Mouse (Mus musculus): ENCODE measurements at regions not wholly inside any gene's neighbourhood (a gene's known extent, or its start where the extent isn't known, plus 50 kb on each side); places are given as distances from the start of the nearest gene placed in this dataset.
A peak's percentile ranks its signal among the peaks of the same experiment; 100 is the strongest.
"Not testable (repeated sequence)": the region's sequence is repeated elsewhere in the genome, so short reads cannot be mapped to it uniquely, and the experiment has no call there.

DNA sequence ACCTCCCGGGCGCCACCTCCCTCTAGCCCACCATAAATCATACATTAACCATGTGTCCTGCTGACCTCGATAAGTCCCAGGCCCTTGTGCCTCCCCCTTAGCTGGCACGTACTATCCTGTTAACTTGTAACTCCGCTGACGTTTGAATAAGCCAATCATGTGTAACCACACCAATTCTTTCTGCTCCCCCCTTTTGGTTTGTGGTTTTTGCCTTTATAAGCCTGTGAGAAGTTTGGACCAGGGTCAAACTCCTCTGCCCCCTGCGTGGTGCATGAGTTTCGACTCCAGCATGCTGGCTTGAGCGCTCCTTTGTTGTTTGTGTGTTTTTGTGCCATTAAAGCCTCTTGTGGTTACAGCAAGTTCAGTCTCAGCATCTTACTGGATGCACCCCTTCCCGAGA is 138.4 kb upstream of the Samt2 start:
- DNase-seq (ENCODE audit: low spot score); H3K4me3 ChIP-seq; H3K27ac ChIP-seq; H3K4me1 ChIP-seq; H3K27me3 ChIP-seq (ENCODE audit: low read depth, poor library complexity, severe bottlenecking); H3K9me3 ChIP-seq (replicated peaks); H3K36me3 ChIP-seq: not testable (repeated sequence)
- WGBS: 84% methylated on average over 10 of the region's 10 CpGs

DNA sequence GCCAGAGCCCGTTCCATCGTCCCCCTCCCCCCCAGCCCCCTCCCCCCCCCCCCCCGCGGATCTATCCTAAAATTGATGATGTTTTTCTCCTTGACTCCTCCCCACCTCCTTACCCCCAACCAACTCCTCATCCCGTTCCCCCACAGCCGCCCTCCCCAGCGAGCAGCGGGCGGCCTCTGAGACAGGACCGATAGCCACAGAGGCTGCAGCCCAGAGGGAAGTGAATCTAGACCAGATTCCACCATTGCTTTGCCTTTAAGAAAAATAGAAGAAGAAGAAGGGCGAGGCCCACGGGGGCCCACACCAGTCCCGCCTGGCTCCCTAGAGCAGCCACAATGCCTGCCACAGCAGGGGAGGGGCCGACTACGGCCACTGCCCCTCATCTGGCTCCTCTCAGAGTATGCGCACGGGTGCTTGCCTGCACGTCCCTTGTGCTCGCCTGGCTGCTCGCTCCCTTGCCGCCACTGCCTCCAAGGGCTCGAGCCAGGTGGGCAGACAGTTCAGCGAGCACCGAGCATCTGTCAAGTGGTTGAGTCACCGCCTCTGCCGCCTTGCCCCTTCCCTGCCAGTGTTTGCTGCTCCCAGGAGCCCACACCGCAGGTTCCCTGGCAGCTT is 134.6 kb upstream of the Samt2 start:
- Histone ChIP-seq H3K4me3 (peak overlapping the region; percentile 21; the same call in 1 of the 2 replicates), H3K4me1 (no peaks in the 10 kb centered on the region), H3K27ac (no peak overlapping the region), H3K27me3 (ENCODE audit: low read depth, poor library complexity, severe bottlenecking) (no peaks in the 10 kb centered on the region), H3K36me3 (no peaks in the 10 kb centered on the region), H3K9me3 (replicated peaks) (0 out of 2 replicates have a peak, but pooled peaks cover 3% of the 10 kb centered on the region)
- WGBS: 39% methylated on average over 23 of the region's 27 CpGs
- DNase-seq (ENCODE audit: low spot score): no peak

DNA sequence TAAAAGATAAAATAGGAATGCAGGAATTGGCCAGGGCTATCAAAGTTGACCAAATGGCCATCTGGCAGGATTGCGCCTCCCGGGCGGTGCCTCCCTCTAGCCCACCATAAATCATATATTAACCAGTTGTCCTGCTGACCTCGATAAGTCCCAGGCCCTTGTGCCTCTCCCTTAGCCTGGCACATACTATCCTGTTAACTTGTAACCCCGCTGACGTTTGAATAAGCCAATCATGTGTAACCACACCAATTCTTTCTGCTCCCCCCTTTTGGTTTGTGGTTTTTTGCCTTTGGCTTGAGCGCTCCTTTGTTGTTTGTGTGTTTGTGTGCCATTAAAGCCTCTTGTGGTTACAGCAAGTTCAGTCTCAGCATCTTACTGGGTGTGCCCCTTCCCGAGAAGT is 133.4 kb upstream of the Samt2 start:
- not testable (repeated sequence) for H3K27ac ChIP-seq; H3K4me3 ChIP-seq; H3K9me3 ChIP-seq (replicated peaks); H3K4me1 ChIP-seq; H3K36me3 ChIP-seq; H3K27me3 ChIP-seq (ENCODE audit: low read depth, poor library complexity, severe bottlenecking); DNase-seq (ENCODE audit: low spot score)
- 95% methylated on average over 8 of the region's 8 CpGs for WGBS

DNA sequence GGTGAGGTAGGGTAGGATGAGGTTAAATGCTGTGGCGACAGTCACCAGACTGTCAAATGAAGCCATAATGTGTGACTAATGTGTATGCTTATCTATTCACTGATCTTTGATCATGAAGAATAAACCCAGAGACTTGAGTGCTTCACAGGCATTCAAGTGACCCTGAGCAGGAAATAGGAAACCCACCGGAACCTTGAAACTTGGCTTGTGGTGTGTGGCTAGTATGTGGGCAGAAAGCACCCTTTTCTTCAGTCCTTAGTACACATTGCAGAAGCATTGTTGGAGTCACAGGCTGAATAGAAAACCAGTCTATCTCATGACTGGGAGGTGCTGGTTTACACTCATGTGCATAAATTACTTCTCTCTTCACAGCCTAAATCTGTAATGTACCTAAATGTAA is 91.4 kb upstream of the Samt2 start:
- not testable (repeated sequence) for H3K4me1 ChIP-seq; H3K4me3 ChIP-seq; H3K27me3 ChIP-seq (ENCODE audit: low read depth, poor library complexity, severe bottlenecking); DNase-seq (ENCODE audit: low spot score); H3K27ac ChIP-seq; H3K9me3 ChIP-seq (replicated peaks); H3K36me3 ChIP-seq
- WGBS: 100% methylated on average over 1 of the region's 2 CpGs
